Mouse (Mus musculus) megakaryocyte progenitor cell, adult 5-6 weeks (primary cell): ENCODE measurements around the gene Atg2b. TPM values are rescaled to one million over a fixed set of nuclear protein-coding genes. Genes with fewer than 3 reads are reported as not detected.
A peak's percentile ranks its signal among the peaks of the same experiment; 100 is the strongest.

Experiments used
- ATAC-seq: replicated peaks from 2 replicates; pipeline ENCODE4 v1.8.0; 2016; ENCODE audit warnings: mild to moderate bottlenecking, moderate TSS enrichment, inconsistent platforms; ENCODE audit not compliant: poor library complexity
- total RNA-seq, 2 experiments: library from RNA; stranded (forward) in 1 of 2; stranded (reverse) in 1 of 2; fragments of 157-497, 149-512 nt in 1 of 2; fragments of 200-1000 nt in 1 of 2; gene quantifications; 2 replicates each; pipeline versions ENCODE4 v1.2.3 to v1.2.4; 2015 to 2017

The Atg2b gene
- total RNA-seq (2015) (24.0 and 34.3 TPM in 2 replicates), total RNA-seq (2017) (20.2 and 27.1 TPM in 2 replicates)

DNA sequence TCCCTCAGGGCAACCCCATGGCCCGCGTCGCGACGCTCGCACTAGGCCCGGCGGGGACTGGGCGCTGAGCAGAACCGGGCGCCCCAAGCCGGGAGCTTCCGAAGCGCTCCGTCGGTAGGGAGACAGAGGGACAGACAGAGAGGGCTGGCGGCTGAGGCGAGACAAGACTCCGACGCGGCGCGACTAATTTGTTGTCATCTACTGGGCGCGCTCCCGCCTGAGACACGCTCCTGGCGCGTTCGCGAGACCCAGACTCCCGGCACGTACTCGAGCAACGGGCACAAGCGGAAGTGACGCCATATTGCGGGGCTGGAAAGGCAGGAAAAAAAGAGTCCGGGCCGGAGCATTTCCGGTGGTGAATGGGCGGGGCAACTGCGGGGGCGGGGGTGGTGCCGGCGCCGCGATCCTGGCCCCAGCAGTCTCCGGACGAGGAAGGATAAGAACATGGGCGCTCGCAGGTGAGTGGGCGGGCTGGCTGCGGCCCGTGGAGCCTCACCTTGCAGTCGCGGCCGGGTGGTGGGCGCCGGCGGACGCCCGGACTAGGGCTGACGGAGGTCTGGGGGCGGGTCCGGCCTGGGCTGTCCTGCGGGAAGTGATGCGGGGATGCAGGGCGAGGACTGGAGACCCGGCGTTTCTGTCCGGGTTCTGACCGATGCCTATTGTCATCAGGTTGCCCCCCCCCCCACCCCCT is at the start of gene Atg2b:
TSS of gene Atg2b (minus strand) at position 211 of the 691 bp plus-strand sequence.
- ATAC-seq = peak; percentile 81

- peak; percentile 43; the same call in 1 of the 2 replicates for ATAC-seq
These were observed 48.6 kb upstream of the Atg2b start for GRCm38 (mm10) chr12:105733370-105734159.

DNA sequence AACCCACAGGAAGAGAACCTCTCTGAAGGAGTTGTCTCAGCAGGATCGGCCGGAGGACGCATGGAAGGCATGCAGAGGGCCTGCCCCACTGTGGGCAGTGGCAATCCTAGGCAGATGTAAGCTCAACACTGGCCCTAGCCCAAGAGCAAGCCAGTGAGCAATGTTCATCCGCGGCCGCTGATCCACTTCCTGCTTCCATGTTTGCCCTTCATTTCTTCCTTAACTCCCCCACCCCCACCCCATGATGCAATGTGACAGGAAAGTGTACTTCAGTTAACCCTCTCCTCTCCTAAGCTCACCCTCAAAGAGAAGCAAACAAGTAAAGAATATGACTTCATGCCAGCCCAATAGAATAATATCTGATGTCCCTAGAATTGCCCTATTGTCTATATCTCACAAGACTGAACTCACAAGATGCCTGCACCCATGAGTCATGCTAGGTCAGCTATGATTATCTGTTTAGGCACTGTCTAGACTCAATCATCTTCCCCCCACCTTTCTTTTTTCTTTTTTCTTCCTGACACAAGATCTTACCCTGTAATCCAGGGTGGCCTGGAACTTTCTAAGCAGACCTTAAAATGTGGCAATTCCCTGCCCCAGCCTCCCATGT is 45.9 kb upstream of the Atg2b start:
- ATAC-seq = 0 out of 2 replicates have a peak, but pooled peaks have one; percentile 9

- ATAC-seq = peak; percentile 40
These were observed 43.0 kb upstream of the Atg2b start for GRCm38 (mm10) chr12:105727964-105728363.

DNA sequence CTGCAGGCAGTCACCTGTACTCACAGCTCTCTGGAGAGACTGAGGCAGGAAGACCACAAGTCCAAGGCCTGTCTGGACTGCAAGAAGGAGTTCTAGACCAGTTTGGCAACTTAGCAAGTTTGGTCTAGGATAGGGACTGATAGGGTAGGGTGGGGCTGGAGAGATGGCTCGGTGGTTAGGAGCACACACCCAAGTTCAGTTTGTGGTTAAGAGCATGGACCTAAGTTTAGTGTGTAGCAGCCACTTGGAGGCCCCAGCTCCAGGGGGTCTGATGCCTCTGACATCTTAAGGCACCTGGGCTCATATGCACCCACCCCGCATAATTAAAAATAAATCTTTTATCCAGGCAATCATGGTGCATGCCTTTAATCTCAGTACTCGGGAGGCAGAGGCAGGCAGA is 42.3 kb upstream of the Atg2b start:
- ATAC-seq = peak; percentile 66

DNA sequence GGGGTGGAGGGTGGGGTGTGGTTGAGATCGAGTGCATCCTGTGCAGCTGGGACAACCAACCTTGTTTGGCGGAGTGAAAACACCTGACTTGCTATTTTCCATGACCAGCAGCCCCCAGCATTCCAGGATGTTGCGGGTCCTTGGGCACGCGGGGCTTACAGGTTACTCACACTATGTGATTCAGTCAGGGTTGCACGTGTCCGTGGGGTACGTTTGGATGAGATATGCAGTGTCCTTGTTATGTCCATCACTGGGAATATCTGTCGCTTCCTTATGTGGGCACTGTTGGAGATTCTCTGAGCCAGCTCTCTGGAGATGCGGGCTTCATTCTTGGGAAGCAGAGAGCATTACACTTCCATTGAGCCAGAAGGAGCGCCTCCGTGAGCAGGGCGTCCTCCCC is 40.7 kb upstream of the Atg2b start:
- ATAC-seq = no peak

DNA sequence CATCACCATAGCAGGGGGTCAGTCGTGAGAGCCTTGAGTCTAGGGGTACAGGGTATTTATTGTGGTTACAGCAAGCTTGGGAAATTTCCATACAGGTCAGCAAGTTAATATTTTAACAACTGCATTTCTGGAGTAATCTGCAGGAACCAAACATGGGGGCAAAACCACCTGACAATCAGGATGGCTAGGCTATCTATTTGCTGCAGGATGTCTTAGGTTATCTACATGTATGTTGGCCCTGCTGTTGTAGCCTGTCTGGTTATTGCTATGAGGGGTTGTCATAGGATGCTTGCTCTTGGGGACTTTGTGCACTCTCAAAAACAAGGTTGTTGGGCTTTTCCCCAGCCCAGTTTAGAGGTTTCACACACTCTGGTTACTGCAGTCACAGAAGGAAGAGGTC is 39.6 kb upstream of the Atg2b start:
- peak; percentile 63 for ATAC-seq

- peak; percentile 56 for ATAC-seq
These were observed 37.6 kb upstream of the Atg2b start for GRCm38 (mm10) chr12:105722657-105723056.

- ATAC-seq = no peak
These were observed 36.6 kb upstream of the Atg2b start for GRCm38 (mm10) chr12:105721452-105722132.

DNA sequence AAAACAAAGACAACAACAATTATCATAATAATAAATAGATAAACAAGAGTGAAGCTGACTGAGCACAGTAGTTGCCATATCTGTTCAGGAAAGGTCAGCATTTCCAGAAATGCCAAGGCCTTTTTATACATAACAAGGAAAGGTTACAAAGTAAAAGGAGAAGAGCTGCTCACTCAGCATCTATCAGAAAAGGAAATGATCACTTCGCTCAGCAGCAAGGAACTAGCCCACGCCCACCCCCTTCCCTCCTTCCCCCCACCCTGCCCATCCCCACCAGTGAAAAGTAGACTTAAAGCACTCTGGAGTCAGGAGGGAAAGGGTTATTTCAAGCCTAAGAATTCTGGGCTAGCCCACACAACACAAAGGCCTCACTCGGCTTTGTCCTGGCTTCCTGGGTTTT is 35.2 kb upstream of the Atg2b start:
- no peak for ATAC-seq

GRCm38 (mm10) chr12:105718616-105719015 is 33.6 kb upstream of the Atg2b start:
- peak; percentile 75 for ATAC-seq

DNA sequence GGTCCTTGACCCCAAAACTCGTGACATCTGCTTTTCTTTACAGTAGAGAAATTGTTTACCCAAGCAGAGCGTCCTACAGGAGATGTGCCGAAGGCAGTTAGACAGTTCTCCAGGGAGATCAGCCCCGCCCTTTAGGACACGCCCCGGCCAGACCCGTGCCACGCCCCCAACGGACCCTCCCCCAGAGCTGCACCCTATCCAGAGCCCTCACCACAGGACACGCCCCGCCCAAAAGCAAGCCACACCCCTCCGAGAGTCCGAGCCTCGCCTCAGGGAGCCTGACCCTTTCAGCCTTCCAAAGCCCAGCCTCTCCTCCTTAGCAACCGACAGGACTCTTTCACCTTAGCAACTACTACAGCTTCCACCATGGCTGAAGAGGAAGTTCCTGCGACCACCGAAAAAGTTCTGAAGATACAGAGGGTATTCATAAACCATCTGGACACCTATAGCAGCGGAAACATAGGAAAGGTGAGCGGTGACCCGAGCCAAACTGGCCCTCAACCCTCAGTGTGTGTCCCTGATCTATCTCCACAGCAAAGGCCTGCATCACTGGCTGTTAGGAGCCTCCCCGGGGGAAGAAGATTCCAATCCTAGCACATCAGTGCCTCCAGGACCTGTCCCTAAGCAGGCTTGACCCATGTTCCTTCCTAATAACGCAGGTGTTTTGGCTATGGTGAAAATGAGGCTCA is 20.9 kb upstream of the Atg2b start, which contains the start of gene Ak7:
TSS of gene Ak7 (plus strand) at position 178 of the 689 bp plus-strand sequence.
- ATAC-seq = peak; percentile 99

- ATAC-seq = no peak
These were observed 15.4 kb upstream of the Atg2b start for GRCm38 (mm10) chr12:105700433-105700832.

- no peak for ATAC-seq
These were observed 12.2 kb upstream of the Atg2b start for GRCm38 (mm10) chr12:105697104-105697780.

DNA sequence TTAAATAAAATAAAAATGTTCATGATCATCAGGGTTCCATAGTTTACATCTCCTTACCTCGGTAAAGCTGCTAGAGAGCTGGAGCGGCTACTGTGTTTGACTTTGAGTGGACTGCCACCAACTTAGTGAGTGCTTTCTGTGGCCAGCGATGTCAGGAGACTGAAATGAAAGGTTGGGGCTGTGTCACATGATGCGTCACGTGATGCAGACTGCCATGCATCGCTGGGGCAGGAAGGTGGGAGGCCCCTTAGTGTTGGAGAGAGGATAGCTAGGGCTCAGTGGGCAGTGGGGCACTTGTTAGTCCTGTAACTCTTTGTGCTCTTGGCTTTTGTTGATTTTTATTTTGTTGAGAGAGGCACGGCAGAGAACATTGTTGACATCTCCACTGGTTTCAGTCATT is 10.8 kb upstream of the Atg2b start:
- no peak for ATAC-seq

DNA sequence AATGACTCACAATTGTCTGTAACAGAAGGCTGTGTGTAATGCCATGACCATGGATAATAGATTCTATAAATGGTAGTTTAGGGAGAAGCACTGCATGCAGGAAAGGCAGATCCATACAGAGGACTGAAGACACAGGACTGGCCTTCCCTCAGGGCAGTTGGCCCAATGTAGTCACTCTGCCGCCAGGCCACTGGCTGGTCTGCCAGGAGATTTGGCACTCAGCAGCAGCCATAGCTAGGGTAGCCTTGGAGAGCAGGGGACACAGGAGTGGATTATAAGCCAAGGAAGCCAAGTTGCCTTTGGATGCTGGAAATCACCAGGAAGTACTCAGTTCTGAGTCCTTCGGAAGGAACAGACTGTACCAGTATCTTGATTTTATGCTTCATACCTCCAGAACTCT is 9.0 kb upstream of the Atg2b start:
- ATAC-seq = no peak

DNA sequence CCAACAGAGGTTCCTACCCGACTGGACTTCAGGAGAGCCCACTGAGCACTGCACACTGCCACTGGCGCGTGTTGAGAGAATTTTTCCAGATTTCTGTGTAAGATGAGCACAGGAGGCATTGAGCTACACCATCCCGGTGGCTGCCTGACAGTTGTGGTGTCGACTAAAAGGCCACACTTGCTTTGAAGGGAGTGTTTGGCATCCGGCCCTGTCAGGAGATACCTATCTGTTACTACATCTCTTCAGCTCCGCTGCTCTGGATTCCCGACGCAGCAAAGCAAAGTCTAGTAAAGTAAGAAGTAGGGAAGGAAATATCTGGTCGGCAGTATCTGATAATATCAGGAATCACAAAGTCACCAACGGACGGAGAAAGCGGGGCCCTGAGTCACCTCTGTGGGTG is 4.4 kb upstream of the Atg2b start:
- no peak for ATAC-seq

DNA sequence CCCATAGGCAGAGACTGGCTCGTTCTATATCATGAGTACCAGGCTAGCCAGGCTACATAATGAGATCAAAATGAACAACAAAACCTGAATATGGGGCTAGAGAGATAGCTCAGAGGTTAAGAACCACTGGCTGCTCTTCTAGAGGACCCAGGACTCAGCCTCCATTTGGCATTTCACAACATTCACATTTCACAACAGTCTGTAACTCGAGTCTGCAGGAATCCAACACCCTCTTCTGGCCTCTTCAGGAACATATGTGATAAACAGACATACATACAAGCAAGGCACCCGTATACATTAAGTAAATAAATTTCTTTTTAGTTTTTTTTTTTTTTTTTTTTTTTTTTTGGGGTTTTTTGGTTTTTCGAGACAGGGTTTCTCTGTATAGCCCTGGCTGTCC is 3.5 kb upstream of the Atg2b start:
- ATAC-seq = peak; percentile 35; the same call in 1 of the 2 replicates

- ATAC-seq = no peak
These were observed 2.4 kb upstream of the Atg2b start for GRCm38 (mm10) chr12:105687416-105687815.

DNA sequence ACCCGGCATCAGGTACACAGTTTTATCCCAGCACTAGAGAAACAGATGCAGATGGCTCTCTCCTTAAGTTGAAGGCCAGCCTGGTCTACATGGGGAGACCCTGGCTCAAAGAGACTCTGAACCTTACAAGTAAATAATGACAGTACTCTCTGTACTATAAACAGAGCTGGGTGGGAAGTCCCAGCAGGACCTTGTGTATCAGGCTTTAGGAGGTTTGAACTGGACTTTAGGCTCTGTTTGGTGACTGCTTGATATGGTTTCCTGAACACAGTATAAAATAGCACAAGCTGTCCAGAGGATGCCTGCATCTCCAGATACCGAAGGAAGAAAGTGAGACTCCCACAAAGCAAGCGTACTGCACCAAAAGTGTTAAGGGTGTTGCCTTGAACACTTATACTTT is 1.8 kb upstream of the Atg2b start:
- no peak for ATAC-seq
